Mouse (Mus musculus) urinary bladder, postnatal 10 days (tissue): ENCODE measurements around the gene Lhx4.

Experiments
- DNase-seq: peaks from one replicate; pipeline ENCODE4 v3.0.0; 2022; ENCODE audit warnings: low spot score

Lhx4 gene

DNA sequence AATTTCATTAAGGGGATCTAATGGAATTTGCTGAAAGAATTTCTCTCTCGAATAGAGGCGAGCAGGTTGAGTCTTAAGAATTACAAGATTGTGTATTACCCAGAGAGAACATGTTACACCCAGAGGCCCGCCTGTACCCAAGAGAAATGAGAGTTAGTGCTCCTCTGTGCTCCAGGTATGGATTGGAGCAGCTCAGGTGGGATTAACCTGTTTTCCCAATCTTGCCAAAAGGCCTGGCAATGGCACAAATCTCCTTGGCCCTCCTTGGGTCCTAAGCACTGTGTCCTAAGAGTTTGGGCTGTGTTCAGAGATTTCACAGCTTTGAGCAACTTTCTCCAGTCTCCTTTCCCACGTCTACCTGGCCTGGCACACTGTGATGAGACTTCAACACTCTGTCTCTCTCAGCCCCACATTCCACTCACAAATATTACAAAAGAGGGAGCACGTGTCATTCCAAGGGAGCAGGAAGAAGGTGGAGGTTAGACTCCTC is 48.2 kb downstream of the Lhx4 start:
- DNase-seq: no peak

DNA sequence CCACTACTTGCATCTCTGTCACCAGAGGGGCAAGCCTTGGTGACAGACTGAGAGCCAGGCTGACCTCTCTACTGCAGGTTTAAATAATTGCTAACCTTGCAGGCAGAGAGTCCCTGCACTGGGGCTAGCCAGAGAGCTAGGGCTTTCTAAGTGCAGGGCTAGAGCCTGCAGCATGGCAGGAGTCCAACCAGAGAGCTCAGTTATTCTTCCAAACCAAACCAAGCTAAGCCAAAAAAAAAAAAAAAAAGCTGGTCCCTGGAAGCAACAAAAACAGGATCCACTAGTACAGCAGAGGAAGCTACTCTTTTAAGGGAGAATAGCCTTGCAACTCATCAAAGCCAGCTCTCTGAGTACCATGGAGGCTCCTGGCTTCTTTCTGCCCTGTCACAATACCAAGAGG is 50.6 kb downstream of the Lhx4 start:
- DNase-seq: no peak

DNA sequence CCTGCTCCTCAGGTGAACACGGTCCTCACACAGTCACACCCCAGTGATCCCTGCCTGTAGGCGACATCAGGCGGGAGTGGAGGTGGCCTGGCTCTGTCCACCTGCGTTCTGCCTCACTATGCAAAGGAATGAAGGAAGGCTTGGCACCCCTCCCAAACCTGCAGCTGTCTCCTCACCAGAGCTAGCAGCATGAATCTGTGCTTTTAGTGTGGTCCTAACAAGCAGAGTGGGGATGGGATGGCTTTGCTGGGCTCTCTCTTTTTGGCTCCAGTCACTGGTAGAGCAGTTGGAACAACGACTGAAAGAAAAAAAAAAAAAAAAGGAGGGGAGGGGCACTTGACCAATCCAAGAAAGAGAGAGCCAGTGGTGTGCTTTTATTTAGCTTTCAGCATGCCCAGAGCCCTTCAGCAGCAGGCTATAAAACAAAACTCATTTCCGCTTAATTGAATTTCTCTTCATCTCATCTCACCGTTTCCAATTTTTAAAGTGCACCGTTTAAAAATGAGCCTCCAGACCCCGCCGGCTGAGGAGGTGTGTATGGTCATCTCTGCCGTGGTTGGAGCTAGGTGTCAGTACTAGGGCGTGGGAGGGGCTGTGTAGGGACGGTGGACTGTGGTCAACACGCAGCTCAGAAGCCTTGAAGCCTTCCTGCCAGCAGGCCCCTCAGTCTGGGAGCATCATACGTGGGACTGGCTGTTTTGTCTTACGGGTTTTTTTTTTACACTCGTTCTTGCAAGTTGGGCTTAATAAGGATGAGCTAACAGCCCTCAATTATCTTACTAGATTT is 52.9 kb downstream of the Lhx4 start:
- DNase-seq: no peak

DNA sequence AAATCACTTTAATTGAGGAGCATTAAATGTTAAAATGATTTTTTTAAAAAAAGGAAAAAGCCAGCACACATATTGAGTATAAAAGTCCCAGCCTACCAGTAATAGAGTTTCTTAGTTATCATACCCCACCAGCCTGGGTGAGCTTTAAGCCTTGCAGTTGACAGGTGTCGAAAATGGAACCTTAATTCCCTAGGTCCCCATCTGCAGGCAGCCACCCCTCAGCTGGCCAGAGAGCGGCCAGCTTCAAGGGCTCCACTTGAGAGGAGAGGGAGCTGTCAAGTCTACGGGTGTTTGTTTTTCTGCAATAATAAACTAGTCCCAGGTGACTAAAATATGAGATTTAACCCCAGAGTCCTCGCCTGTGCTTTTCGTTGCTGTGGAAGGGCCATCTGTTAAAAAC is 58.0 kb downstream of the Lhx4 start:
- no peak for DNase-seq

DNA sequence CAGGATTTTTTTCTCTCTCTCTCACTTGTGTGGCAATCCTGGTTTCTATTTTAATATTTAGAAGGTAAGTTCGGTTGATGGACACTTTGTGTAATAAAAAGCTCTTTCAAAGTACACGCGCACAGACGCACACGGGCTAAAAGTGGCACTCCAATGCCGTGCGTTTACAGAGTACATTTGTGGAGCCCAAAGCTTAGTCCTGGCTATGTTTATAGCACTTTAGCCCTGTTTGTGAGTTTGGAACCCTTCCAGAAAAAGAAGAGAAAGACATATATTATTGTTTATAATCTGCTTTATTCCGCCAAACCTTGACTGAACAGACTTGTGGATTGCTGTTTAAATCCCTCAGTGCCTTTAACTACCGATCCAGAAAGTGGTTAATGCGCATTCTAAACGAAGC is 58.5 kb downstream of the Lhx4 start:
- DNase-seq: no peak

DNA sequence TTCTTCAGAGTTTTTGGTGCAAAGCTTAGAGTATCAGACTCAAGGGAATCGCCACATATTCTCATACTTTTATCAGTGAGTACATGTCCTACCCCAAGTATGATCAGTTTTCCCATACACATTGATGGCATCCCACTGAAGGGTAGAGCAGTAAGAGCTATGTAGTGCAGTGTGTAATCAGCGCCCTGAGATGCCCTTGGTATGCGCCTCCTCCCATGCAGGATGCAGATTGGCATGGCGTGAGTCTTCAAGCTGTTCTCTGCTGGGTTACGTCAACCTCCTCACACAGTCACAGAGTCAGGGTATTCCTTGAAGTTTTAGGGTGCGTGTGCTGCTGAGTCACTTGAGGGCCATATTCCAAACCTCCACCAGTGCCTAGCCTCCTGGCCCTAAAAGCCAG is 59.3 kb downstream of the Lhx4 start:
- no peak for DNase-seq

GRCm38 (mm10) chr1:155689558-155689957 is 61.9 kb downstream of the Lhx4 start:
- no peak for DNase-seq

- DNase-seq: no peak
These were observed 62.3 kb downstream of the Lhx4 start for GRCm38 (mm10) chr1:155689141-155689540.

DNA sequence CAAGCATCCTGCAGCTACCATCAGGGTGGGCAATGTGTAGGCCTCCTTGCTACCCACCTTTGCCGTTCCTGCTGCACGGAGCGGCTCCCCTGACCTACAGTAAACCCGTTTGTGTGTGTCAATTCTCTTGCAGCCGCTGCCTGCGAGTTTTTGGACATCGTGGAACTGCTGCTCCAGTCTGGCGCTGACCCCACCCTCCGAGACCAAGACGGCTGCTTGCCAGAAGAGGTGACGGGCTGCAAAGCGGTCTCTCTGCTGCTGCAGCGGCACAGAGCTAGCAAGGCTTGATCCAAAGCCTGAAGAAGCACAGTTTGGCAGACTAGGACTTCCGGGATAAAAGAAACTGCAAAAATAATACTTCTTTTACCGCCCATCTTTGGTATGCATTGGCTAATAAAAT is 64.7 kb downstream of the Lhx4 start:
- DNase-seq: no peak

GRCm38 (mm10) chr1:155681116-155681799 is 70.2 kb downstream of the Lhx4 start:
- no peak for DNase-seq

DNA sequence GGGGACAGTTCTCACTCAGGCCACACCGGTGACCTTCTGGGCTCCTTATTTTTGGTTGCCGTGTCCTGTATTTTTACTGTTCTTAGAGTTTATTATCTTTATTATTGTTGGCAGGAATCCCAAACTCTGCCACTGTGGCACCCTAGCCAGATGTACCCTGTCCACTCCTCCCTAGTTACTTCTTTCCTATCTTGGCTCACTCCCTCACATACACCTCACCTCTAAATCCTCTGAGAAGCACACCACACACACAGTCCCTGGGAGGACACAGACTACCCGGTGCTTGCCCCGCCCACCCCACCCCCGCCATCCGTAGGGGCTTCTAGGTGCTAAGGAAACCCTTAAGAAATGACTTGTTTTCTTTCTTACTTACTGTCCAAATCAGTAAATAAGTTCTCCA is 75.9 kb downstream of the Lhx4 start:
- DNase-seq: no peak

- no peak for DNase-seq
These were observed 87.5 kb downstream of the Lhx4 start for GRCm38 (mm10) chr1:155663994-155664393.

GRCm38 (mm10) chr1:155656321-155656720 is 95.2 kb downstream of the Lhx4 start:
- DNase-seq: no peak

DNA sequence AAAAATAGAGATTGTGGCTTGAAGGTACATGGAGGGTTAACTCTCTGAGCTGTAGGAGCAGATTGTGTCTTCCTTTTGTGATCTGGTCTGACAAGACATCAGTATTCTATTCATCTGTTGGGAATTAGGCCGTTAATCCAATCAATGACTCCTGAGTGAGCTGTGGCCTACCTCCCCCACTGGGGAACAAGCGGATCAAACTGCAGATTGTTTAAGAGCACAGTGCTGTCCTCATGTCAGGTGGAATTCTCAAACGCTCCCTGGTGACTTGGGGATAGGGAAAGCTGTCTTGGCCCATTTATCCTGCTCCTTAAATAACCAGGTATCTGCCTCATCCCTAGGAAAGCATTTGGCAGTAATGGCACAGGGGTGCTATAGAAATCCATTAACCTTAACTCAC is 96.5 kb downstream of the Lhx4 start:
- no peak for DNase-seq

- no peak for DNase-seq
These were observed 101.2 kb downstream of the Lhx4 start for GRCm38 (mm10) chr1:155650121-155650846.
